Mouse (Mus musculus) left cerebral cortex, adult 11 months (tissue): Measurements from ENCODE around the gene Ankrd36.
"Not testable (repeated sequence)": the region's sequence is repeated elsewhere in the genome, so short reads cannot be mapped to it uniquely, and the experiment has no call there.

Experiments
- DNase-seq: peaks from one replicate; pipeline ENCODE4 v3.0.0; 2022; ENCODE audit warnings: low spot score

Ankrd36 gene

DNA sequence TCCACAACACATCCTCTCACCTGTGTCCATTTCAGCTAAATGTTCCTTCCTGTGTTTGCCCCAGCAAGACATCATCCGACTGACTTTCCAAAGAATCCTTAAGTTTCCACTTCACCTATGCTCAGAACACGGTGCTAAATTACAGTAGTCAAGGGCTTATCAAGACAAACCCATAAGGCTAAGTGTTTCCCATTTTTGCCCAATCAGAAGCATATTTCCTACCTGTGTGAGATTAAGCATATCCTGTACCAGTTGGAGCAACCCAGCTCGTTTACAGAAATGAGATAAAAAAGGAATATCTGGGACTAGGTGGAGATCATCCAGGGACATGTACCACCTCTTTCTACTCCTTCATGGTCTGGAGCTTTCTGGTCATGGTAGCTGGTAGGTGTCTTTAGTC lies 22.8 kb upstream of the Ankrd36 start:
- DNase-seq = no peak

DNA sequence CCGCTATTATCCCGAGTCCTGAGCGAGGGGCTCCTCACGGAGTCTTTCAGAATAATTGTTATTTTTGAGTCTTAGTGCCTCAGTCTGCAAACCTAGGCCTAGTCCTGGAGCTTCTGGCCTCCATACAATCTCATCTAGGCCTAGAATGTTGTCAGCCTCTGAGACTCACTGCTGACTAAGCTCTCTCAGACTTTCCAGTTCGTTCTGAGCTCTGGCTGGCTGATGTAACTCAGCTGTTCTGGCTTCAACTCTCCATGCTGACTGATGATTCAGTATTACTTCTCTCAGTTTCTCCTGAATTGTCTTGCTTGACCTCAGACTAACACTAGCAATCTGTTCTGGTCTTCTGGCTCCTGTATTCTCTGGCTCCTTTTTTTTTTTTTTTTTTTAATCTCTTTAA lies 18.1 kb upstream of the Ankrd36 start:
- no peak for DNase-seq

DNA sequence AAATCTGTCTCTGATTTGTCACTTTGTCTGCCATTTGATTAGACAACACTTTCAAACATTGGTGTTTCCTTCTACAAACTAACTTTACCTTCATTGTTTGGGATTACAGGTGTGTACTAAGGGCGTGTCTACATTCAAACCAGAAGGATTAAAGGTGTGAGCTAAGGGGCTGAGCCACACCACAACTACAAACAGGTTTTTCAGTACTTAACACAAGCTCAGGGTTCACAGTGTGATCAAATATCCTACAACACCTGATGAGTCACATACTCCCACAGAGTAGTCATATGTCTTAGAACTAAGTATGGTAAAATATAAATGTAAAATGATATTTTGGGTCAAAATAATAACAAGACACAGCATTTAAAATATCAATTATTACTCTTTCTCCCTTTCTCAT lies 17.6 kb upstream of the Ankrd36 start:
- no peak for DNase-seq

DNA sequence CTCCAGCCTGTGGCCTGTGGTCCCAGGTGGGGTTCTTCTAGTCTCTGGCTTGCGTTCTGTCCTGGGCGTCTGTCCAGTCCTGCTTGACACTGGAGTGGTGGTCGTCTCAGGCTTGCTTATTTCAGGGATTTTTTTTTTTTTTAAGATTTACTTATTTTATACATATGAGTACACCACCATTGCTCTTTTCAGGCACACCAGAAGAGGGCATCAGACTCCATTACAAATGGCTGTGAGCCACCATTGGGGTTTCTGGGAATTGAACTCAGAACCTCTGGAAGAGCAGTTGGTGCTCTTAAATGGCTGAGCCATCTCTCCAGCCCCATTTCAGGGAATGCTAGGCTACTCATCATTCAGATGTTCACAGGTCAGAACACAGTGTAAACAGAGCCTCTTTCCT lies 9.2 kb upstream of the Ankrd36 start:
- no peak for DNase-seq

DNA sequence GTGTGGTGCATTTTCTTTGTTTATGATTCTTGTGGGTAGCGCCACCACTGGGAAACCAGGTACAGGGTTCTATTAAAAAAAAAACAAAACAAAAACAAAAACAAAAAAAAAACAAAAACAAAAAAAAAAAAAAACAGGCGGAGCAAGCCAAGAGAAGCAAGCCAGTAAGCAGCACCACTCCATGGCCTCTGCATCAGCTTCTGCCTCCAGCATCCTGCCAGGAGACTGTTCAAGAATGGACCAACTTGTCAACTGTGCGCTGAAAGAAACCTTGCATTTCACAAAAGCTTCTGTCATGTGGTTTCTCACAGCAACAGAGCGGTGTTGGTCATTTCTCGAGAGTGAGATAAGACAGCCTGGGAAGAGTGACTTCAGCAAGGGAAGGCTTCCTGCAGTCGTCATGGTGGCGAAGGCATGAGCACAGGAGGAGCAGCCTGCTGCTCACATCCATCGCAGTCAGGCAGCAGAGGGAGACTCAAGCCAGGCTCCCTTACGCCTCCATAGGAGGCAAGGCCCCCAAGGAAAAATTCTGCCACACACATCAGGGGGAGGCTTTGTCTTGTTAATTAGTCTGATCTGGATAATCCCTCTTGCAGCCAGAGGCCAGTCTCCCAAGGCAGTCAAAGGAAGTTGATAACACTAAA lies 6.7 kb upstream of the Ankrd36 start:
- no peak for DNase-seq

DNA sequence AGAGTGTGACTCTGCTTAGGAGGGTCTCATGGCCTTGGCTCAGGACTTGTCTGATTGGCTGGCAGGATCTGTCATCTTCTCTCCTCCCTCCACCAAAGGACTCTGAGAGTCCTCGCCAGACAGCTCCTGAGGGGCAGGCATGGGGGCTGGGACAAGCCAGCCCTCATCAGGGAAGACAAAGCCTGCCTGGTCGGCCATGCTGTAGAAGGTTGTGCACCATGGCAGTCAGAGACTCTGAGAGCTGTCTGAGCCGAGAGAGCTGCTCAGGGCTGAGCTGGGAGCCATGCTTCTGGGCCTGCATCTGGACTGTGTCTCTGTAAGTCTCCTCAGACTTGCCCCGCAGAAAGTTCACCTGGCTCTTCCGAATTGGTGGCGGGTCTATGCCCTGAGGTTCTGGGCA lies 5.6 kb upstream of the Ankrd36 start:
- DNase-seq = no peak

DNA sequence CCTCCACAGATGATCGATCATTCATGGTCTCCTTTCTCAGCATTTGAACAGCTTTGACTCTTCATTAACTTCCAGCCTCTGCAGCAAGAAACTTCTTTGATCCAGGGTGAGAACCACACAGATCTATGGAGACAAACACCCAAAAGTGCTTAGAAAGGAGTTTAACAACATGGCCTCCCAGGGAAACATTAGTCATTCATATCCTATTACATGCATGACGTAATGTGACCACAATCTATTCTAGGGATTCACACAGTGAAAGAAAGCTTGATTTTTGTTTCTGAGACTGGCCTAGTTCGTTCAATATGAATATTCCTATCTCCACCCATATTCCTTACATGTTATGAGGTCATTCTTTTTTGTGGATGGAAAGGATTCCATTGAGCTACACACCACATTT lies 3.9 kb upstream of the Ankrd36 start:
- no peak for DNase-seq

DNA sequence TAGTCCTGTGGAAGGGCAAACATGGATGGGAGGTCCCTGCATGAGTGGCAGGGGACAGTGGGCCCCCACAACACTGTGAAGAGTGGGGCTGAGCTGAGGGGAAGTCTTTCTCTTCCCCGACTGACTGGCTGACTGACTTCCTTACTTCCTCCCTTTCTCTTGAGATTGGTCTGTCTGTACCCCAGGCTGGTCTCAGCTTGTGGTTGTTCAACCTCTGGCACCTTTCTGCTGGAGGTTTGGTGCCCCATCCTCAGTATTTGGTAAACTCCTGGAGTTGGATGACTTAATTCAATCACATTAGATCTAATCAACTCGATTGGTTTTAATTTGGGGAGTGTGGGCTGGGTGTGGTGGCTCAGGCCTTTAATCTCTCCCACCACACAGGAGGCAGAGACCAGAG lies 3.0 kb upstream of the Ankrd36 start:
- DNase-seq = no peak

DNA sequence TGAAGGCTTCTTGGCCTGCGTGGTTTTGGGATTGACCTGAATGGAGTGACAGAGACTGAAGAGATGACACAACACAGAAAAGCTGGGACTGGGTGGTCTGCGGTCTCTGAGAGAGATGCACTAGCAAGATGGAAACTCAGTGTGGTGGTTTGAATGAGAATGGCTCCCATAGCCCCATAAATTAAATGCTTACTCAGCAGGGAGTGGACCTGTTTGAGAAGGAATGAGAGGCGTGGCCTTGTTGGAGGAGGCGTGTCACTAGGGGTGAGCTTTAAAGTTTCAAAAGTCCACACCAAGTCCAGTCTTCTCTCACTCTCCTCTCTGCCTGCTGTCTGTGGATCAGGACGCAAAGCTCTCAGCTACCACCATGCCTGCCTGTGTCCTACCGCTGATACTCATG lies 1.8 kb upstream of the Ankrd36 start:
- no peak for DNase-seq

DNA sequence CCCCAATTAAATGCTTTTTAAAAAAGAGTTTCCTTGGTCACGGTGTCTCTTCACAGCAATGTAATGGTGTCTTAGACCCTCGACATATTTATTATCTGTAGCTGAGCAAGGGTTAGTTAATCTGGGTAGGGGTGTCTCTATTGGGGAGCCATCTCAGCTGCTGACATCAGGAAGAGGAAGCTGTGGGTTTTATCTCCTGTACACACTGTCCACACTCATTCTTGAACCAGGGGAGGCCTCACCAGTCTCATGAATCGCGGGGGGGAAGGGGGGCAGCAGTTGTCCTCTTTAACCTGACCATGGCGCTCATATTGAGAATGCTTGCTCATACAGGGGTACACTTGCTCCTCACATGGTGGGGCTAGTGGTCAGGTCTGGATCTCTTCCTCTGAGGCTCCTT lies 1.4 kb upstream of the Ankrd36 start:
- no peak for DNase-seq

DNA sequence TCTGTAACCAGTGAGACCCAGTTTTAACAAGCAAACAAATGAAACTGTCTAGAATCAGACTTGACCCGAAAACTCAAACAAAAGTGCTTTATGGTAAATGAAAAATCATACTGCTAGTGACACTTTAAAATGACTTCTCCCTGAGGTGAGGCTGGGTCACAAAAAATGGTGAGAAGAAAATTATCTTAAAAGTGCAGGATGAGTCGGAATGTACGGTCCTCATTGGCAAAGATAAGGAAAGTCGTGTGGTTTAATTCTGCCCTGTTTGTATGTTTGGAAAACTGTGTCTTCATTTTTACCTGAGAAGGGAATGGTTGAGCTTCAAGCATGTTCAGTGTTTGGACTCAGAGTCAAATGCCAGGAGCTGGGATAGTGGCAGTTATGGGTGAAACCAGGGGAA lies 2.4 kb downstream of the Ankrd36 start:
- no peak for DNase-seq

DNA sequence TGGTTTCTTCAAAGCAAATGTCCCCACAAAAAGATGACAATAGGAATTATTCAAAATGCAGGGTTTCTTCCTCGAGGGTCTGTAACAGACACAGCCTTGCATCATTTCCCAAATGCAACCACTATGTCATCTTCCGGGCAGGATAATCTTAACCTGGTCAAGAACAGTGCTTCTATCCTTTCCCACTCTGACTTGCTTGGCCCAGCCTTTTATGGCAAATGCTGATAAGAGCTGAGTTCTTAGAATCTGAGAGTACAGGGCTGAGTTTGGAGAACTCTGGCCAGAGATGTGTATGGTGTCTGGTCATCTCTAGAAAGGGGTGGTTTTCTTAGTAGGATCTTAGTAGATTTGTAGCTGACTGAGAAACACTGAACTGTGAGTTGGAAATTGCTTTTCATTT lies 4.3 kb downstream of the Ankrd36 start:
- DNase-seq = no peak

DNA sequence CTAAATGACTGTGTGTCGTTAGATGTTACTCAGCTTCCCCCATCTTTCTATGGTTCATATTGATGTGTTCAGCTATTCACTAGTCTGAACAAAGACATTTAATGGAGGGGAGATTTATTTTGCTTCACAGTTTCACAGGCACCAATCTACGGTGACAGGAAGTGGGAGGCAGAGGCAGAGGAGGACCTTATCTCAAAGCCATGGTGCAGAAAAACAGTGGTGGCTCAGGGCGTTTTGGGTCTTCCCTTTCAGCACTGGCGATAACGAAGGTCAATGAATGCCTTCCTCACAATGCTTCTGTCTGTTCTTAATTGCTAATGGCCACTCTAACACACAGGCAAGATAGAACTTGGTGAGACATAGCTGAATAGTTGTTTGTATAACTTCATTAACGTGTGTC lies 5.6 kb downstream of the Ankrd36 start:
- no peak for DNase-seq

DNA sequence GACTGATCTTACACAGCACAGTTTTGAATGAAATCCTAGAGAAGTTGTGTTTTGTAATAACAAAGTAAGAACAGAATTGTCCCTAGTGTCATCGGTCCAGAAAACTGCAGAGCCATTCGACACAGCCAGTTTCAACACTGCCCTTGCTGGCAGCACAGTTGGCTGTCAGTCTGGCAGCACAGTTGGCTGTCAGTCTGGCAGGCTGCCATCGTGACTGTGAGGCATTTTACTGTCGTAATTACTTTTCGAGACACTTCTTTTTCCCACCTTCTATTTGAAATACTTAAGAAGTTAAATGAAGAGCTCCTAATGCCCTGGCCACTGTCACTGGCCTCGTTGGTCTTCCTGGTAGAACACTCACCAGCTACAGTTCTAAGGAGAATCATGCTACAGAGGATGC lies 22.9 kb downstream of the Ankrd36 start:
- no peak for DNase-seq

DNA sequence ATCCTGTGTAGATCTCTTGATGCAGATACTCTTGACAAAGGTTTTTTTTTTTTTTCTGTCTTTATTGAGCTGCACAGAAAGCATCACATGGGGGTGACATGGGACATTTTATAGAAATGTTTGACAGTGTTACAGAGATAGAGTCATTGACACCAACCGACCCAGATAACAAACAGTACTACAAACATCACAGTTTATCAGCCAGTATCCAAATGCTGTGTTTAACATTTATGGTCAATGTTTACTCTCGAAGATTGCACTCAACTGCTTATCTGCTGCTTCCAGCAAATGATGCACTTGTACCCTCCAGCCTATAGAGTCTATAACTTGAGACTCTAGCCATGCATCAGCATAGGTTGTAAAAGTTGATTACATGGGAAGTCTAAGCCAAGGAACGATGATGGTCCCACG lies 25.9 kb downstream of the Ankrd36 start:
- DNase-seq = no peak

DNA sequence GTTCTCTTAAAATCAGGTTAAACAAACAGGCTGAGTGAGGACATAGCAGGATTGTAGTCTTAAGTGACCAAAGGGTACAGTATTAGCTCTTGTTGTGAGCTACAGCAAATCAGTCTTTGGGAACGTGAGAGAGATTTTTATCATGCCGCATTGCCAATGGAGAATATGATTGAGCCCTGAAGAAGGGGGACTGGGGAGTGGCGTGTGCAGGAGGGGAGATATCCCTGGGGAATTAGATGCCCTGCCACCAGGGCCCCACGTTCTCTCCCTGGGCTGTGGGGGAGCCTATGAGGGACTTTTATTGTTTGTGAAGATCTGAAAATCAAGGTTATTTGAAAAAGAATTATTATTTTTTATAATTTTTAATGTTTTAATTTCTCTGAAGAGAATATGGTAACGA lies 26.3 kb downstream of the Ankrd36 start:
- no peak for DNase-seq

DNA sequence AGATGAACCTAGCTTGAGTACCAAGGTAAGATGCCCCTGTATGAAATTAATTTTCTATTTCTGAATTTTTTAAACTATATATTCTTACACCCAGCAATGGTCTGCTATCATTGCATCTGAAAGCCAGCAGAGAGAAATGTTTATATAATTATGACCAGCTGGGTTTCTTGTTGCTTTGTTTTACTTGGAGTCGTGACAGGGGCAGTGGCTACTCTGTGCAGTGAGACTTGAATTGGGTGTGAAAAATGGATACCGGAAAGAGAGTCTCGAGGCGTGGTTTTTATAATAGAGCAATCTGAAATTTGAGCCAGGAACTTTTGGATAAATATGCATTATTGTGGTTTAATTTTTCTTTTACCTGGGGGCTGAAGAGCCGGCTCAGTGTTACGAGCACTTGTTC lies 27.3 kb downstream of the Ankrd36 start:
- DNase-seq = no peak

DNA sequence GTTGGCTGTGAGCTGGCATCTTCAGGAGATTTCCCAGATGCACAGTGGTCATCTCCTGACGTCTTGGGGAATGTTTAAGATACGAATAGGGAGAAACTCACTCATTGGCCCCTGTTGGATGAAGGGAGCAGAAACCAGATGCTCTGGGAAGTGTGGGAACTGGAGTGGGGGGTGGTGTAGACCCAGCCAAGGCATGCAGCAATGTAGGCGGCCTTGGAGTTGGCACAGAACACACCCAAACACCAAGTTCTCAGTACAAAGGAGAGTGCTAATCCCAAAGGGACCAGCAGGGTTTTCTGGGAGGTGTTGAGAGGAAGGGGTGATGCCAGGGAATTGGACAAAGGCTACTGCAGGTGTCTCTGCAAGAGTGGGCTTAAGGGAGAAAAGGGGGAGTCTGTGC lies 35.9 kb downstream of the Ankrd36 start:
- no peak for DNase-seq

DNA sequence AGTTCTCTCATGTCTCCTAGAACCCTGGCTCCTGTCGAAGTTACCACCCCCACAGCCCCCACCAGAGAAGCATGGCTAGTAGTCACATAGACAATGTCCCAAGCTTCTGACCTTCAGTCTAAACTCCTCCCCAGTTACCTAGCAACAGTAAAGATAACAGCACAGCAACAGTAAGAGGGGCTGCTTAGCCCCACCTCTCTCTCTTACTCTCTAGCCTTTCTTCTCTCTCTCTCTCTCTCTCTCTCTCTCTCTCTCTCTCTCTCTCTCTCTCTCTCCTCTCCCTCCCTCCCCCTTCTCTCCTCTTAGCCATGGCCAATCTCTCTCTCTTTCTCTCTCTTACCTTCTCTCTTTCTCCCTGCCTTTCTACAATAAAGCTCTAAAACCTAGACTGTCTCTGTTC lies 42.4 kb downstream of the Ankrd36 start:
- not testable (repeated sequence) for DNase-seq

DNA sequence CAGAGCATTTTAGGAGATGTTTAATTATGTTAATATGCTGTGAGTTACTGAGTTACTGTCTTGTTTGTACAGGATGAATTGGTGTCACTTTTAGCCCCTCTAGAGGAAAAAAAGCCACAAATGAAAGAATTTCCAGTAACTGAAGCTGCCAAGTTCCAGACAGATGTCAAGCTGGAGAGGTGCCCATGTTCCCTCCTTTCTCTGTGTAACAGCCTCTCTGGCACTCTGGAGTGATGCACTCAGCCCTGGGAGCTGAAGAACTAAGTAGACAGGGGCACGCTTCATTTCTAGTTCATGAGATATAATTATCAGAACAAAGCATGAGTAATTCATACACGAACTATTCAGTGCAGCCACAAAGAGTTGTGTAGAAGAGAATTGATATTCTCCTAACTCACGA lies 45.0 kb downstream of the Ankrd36 start:
- DNase-seq = no peak

DNA sequence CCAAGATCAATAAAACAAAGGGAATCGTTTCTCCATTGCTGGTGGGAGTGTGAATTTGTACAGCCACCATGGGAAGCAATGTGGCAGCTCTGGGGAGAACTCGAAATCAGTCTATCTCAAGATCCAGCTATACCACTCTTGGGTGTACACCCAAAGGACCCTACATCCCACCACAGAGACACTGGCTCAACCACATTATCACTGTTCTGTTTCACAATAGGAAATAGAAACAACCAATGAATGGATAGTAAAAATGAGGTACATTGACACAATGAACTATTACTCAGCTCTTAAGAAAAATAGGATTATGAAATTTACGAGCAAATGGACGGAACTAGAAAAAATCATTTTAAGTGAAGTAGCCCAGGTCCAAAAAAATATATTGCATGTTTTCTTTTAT lies 55.6 kb downstream of the Ankrd36 start:
- DNase-seq = no peak

DNA sequence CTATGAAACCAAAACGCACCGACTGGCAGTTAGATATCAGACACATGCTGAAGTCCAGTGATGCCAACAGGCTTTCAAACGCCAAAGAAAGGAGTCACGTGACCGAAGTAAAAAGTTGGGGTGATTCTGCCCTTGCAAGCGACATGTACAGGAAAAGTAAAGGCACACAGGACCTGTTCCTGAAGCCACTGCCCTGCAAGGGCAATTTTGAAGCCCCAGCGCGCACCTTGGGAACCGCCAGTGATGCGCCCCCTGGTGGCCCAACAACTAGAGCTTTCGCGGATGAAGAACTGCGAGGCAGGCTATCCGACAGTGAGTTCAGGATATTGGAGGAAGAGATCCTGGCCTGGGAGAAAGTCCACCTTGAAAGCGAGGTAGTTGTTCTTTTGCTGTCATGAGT lies 59.5 kb downstream of the Ankrd36 start:
- no peak for DNase-seq

DNA sequence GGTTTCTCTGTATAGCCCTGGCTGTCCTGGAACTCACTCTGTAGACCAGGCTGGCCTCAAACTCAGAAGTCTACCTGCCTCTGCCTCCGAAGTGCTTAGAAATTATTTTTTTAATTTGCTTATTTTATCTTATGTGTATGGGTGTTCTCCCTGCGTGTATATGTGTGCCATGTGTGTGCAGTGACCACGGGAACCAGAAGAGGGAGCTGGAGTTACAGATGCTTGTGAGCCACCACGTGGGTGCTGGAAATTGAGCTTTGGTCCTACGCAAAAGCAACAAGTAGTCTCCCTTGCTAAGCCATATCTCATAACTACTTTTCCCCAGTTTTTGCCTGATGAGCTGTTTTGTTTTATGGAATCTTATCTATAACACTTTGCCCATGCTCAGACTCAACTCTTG lies 73.6 kb downstream of the Ankrd36 start:
- no peak for DNase-seq

DNA sequence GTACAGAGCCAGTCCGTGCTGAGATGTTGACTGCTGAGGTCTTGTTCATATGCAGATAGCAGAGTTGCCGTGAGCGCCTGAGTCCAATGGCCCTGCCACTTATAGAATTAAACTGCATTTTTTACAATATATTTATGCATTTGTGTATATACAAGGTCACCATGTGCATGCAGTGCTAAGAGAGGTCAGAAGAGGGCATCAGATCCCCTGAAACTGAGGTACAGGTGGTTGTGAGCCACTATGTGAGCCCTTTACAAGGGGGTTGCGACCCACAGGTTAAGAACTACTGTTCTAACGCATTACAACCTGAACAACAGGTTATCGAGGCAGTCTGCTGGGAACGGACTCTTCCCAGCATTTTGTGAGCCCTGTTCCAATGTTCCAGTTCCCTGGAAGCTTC lies 80.8 kb downstream of the Ankrd36 start:
- no peak for DNase-seq

DNA sequence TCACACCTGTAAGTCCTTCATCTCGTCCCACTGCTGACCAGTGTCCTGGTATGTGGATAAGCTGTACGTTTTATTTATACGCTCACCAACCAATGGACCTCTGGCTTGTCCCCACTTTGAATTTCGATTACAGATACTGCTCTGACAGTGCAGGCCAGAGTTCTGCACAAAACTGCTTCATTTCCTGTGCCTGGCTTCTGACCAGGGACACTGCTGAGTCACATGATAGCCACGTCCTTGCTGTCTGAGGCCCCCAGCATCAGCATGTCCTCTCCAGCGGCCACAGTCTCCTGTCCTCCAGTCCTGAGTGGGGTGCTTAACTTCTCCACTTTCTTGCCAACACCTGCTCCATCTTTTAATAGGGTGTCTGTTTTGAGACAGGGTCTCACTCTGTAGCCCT lies 113.1 kb downstream of the Ankrd36 start:
- DNase-seq = no peak
